Mouse (Mus musculus) activated CD4-positive, CD25-positive, alpha-beta regulatory T cell, adult 4 months (primary cell): Measurements from ENCODE around the gene Ascc1. TPM values are rescaled to one million over a fixed set of nuclear protein-coding genes. Genes with fewer than 3 reads are reported as not detected.
A peak's percentile ranks its signal among the peaks of the same experiment; 100 is the strongest.

Experiments used
- ATAC-seq: one replicate; pipeline ENCODE4 v1.8.0; 2017
- polyA plus RNA-seq, 2 experiments: library from polyadenylated mRNA; unstranded; fragments of 100-300 nt; shearing (Covaris generic); gene quantifications; one replicate each; pipeline ENCODE4 v1.2.1; 2017

Gene Ascc1
- polyA plus RNA-seq = 10 to 100 TPM; 49.6 to 50.2 TPM

DNA sequence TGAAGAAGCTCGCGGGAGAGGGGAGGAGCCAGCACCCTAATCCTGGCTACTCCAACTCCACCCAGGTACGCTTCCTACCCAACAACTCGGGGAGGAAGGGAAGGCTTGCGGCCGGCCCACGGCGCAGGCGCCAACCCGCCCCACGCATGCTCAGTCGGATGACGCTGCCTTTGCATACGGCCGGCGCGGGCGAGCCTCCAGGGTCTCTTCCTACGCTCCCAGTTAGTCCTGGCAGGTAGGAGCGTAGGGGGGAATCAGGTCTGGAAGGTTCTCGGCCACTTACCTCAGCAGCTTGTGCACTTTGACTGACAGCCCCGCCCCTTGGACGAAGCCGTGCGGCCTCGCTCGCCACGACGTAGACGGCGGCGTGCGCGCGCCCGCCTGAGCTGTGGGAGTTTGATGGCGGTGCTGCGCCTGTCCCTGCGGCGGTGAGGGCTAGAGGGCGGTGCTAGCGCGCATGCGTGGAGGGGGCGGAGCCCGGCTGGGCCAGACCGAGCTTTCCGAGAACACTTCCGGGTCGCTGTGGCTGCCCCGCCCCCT lies at the start of gene Ascc1, which contains the start of gene Anapc16:
TSS of gene Ascc1 (plus strand) at position 133 of the 540 bp plus-strand sequence.
TSS of gene Anapc16 (minus strand) at position 463 of the 540 bp plus-strand sequence.
- ATAC-seq = peak; percentile 85

DNA sequence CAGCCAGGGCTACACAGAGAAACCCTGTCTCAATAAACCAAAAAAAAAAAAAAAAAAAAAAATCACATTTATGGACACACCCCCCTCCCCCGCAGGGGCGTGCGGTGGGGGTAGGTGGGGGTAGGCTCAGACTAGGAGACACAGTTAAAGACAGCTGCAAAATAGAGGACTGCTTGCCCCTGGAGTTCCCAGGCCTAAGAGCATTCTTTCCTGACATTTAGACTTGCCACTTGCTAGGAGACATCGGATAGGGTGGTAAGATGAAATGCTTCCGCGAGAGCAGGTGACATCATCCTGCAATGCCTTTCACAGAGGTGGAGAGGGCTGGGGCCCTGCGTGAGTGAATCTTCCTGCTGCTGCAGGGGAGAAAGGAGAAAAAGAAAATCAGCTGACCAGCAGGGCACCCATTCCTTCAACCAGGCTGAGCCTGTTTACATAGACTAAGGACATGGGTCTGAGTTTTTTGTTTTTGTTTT lies 49.0 kb upstream of the Ascc1 start:
- peak; percentile 28 for ATAC-seq

DNA sequence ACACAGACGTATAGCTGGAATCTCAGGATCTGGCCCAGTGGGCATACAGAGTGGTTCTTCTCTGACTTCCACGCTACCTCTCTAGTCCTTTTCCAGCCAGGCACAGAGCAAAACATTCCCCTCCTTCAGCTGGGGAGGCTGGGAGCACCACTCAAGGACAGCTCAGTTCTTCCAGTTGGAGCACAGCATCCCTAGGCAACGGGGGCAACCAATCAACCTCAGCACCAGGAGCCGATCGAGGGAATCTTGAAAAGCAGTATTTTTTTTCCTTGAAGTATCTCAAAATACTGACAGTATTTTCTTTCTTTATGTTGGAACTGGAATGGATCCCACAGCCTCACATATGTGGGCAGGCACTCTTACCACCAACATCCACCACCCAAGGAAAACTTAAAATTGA lies 45.9 kb upstream of the Ascc1 start:
- no peak for ATAC-seq

DNA sequence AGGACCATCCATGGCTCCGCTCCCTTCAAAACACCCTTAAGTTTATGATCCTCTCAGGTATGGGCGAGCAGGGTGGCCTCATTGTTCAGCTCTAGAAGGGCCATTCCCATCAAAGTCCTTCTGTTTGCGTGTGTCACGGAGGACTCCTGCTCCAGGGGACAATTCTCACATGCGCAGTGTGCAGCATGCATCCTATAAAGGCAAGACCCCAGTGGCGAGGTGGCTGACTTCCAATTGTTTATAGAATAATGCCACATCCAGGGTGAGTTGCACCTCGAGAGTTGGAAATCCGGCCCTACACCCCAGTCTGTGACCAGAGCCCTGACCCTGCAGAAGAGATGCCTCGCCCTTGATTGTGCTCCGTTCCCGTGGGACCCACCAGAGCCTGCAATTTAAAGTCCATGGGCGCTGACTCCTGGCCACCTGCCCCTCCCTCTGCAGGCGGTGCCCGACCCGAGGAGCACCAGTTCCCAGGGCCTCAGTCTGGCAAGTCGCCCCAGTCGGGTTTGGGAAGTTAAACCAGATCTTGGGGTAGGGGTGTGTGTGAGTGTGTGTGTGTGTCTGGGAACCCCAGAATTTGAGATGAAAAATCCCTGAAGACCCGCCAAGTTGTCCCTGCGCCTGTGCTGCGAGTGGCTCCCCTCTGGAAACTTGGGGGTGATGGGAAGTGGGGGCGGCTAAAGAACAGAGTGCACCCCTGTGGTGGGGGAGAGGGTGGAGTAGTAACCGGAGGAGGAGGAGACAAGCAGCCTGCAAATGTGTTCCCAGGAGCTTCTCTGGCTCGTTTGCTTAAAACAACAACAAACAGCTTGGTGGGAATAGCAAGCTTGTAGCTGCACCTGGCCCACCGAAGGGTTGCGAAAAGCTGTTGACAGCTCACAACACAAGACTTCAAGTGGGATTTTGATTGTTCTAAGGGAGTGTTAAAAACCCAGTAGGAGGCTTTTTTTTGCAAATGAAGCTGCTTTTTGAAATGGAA lies 45.1 kb upstream of the Ascc1 start:
- ATAC-seq = no peak

DNA sequence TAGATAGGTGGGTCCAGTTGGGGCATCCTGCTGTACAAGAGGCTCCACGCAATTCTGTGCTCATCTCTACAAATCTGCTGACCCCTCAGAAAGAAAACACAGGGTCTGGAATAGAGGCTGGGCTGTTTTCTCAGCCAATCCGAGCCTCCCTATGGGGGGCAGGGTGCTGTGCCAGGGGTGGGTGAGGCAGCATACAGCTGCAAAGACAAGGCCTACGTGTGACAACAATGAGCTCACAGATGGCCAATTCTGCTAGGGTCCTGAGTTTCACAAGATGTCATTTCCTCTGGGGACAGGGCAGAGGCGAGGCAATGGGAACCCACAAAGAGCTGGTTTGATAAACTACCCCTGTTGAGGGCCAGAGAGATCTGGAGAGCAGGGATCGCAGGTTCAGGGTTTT lies 44.1 kb upstream of the Ascc1 start:
- ATAC-seq = no peak

DNA sequence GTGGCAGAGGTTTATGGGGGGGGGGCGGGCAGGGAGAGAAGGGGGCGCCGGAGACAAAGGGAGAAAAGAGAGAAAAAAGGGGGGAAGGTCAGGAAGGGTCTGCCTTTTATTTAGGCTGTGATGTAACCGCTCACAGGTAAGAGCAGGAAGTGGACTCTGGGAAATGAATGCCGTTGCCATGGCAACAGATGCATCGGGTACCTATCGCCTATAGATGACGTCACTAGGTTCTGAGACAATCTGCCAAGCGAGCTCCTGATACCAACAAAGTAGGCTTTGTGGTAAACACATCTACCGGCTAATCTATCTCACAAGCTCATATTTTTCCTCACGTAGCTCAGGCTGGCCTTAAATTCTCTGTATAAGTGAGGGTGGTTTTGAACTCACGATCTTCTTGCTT lies 43.1 kb upstream of the Ascc1 start:
- peak; percentile 18 for ATAC-seq

DNA sequence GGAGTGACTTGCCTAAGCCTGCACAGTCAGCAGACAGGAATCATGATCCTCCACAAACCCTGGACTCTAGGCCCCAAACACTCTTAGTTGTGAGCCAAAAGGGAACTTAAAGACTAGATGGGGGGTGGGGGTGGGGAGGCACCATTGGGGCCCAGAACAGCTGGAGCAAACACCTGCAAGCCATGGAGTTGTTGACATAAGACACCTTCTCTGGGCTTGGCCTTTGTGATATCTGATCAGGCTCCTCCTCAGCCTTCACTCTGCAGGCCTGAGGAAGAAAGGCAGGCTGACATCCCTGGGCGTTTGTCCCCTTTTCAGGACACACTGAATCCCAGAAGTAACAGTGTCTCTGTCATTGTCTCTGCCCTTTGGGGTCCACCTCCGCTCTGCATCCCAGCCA lies 39.0 kb upstream of the Ascc1 start:
- ATAC-seq = no peak

DNA sequence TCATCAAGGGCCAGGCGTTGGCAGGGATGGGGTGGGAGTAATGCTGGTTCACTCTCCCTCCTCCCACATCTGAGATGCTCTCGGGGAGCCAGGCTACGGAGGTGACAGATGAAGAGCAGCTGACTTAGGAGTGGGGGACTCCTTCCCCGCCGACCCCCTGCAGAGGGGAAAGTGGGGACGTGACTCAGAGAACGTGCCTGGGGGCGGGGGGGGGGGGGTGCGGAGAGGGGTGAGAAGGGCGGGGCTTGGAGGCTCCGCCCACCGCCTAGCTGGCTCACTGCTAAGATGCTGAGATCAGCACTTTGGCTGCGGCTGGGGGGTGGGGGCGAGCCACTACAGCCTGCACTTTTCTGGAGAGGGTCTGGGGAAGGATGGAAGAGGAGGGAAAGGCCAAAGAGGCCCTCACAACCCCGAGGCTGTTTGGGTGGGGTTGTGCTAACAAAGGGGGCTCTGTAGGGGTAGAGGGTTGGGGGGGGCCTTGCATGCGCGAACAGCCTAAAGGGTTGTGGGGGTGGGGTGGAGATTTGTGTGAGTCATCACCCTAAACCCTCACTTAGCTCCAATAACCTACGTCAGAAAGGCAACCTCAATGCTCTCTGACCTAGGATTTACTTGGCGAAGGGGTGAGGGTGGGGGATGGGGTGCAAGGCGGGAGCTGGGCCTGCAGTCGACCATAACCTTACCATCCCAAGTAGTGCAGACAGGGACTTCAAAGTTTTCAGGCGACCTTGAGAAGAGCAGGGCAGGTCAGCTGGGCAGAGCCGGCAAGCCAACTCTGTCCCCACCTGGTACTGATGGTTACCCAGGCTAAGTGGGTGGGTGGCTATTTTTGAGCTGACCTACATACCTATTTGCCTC lies 37.9 kb upstream of the Ascc1 start:
- ATAC-seq = peak; percentile 75

DNA sequence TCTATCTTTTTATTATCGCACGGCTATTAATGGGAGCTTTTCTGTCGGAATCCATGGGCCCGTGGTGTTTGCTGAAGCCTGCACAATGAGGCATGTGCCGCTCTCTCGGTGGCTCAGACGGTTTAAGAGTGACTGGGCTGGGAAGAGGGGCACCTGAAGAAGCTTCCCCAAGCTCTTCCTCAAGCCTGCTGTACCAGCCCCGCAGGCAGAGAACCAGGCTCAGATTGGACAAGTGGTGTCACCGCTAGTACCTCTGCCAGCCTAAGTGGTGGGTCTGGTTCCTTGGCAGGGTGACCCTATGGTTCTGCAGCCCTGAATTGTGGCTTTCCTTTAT lies 37.3 kb upstream of the Ascc1 start:
- ATAC-seq = no peak

DNA sequence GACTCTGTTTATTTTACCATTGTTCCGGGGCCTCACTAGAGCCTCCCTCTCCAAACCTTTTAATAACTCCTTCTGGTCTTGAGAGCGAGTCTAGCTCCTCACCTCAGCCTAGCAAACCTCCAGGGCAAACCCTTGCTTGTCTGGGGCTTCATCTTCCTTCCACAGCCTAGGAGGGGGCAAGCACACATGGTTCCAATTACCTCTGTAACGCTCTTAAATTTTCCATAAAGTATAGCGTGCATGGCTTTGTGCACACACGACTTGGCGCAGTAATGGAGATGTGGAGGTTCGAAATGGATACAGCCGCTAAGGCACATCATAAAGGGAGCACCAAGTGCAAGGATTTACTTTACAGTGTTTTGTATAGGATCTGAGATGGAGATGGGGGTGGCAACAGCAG lies 36.8 kb upstream of the Ascc1 start:
- no peak for ATAC-seq

DNA sequence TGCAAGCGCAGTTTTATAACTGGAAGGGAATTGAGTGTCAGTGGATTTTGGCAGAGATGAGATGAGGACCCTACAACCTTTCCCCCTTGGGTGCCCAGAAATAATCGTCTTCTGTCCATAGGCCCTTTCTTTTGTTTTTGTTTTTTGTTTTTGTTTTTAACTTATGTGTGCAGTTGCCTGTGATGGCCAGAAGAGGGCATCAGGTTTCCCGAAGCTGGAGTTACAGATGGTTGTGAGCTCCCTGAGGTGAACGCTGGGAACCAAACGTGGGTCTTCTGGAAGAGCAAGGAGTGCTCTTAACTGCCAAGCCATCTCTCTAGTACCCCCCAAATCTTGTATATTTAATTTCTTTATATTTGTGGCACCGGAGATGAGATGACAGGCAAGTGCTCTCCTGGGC lies 35.9 kb upstream of the Ascc1 start:
- no peak for ATAC-seq

DNA sequence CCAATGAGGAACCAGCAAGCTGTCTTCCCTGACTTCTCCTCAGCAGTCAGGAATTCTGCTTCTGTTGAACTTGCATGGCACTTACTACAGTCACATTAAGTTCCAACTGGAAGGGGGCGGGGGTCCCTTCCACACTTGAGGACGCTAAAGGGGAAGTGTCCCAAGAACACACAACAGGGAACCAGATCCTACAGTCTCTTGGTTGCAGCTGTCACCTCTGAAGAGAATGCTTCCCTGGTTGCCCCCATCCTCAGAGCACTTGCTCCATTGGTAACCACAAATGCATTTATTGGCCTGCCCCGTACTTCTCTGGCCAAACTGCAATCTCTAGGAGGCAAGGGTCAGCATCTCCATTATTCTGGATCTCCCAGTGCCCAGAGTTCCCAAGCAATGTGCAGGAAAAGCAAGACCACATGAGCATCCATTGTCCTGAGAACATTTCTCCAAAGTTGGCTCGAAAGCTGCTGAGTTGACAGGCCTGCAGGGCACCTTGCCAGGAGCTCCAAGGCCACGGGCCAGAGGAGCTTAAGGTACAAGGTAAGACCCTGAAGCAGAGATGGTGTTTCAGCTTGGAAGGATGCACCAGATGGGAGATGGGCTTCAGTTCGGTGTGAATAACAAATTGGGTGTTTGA lies 35.2 kb upstream of the Ascc1 start:
- ATAC-seq = no peak

DNA sequence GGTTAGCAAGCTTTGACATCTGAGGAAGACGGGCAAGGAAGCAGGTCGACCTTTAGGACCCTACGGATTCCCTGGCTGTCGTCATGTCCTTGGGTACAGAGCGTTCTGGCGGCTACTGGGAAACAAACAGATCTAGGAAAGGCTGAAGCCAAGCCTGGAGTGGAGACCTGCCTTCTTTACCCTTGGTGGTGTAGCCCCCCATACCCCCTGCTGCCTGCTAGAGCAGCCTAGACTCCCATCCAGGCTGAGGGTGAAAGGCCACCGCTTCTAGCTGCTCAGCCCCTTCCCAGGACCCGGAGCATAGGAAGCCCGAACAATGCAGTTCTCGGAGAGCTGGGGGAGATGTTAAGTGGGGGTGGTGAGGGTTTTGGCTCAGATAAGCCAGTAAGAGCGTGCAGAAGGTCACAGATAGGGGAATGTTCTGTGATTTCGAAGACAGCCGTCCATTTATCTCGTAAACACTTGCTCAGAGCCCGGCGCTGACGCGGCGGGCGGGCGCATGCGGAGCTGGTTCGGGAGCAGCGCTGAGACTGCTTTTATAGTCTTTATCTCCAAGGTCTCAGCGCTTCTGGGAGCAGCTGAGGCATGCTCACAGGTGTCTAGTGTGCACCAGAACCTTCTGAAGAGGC lies 32.7 kb upstream of the Ascc1 start:
- no peak for ATAC-seq

DNA sequence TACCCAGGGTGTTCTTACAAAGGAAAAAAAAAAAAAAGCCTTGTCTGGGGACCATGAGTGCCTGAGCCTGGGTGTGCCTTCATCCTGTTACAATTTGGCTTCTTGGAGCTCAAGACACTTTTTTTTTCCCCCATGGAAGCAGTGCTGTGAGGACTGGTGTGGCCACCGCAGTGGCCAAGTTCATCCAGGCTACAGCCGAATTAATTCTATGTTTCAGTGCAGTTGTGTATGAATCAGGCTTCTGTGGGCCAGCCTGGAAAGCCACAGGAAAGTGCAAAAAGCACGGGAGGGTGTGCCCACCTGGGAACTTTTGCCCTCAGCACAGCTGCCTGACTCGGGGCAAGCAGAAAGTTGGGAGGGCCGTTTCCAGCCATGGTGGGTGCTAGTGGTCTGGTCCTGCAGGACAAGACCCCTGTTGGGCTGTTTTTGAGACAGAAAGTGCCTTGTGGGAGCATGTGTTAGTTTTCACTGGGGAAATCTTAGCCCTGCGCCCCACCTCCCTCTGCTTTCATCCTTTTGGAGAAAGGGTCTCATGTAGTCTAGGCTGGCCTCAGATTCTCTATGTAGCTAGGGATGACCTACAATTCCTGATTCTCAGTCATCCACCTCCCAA lies 32.0 kb upstream of the Ascc1 start:
- ATAC-seq = no peak

DNA sequence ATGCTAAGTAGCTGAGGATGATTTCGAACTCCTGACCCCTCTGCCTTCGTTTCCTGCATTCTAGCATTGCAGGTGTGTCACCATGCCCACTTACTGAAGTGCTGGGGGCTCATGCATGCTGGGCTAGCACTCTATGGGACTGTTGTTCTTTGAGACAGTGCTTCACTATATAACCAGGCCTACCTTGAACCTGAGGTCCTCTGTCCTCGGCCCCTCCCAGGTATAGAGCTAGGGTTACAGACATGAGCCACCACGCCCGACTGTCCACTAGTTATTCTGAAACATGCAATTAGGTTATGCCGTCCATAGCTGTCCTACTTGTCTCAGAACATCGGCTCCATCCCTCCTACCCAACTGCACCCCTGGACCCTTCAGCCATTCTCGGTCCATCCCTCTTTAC lies 30.8 kb upstream of the Ascc1 start:
- ATAC-seq = no peak

DNA sequence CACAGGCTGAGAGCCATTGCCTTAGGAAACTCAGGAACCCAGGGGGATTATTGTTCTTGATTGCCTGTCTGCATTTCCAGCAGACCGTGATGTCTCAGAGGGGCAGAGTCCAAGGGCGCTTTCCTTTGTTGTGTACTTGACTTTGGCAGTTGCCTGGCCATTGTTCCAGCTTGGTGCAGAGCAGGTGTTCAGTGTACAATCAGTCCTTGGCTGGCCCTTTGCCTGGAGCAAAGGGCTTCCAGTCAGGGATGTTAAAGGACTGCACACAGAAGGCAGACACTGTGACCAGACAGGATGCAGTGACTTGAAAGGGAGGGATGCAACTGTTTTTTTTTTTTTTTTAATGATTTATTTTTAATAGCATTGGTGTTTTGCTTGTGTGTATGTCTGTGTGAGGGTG lies 30.1 kb upstream of the Ascc1 start:
- ATAC-seq = no peak

DNA sequence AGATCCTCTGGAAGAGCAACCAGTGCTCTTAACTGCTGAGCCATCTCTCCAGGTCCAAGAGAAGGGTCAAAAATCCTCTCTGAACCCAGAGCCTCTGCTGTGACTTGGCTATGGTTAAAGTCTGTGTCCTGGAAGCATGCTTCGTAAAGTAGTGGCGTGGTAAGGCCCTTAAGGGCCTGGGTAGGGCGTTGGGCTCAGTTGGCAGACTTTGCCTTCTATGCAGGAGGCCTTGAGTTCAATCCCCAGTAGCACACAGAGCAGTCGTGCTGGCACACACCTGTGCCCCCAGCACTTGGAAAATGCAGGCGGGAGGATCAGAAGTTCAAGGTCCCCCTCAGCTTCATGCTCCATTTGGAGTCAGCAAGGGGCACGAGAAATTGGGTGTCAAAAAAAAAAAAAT lies 29.6 kb upstream of the Ascc1 start:
- ATAC-seq = no peak

DNA sequence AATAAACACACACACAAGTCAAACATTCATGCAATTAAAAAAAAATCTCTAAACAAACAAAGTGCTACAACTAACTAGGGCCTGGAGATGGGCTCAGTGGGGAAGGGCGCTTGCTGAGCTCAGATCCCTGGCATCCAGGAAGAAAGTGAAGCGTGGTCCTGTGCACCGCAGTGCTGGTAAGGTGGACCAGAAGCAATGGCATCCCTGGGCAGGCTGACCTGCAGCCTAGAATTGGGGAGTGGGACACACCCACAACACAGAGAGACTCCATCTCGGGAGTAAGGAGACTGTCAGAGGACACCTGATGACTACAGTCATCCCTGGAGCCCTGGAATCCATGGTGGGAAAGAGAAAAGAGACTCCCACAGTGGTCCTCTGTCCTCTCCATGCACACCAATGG lies 29.2 kb upstream of the Ascc1 start:
- ATAC-seq = no peak

DNA sequence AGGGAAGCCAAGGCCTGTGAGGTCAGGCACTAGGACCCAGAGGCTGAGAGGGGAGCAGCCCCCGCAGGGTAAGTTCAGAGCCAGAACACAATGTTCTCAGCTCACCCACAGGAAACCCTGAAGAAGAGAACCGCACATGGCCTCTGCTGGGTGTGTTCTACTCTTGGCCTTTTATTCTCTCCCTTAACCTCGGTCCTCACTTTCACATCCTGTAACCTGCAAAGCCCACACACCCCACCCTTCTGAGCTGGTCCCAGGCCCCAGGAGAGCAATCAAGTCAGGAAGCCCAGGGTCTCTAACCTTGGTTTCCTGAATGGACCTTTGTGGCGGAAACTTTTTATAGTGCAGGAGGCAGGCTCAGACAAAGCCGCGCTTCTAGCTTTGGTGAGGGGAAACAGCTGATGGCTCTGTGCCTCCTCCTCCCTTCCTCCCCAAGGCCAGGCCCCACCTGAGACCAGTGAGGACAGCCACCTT lies 28.4 kb upstream of the Ascc1 start:
- ATAC-seq = peak; percentile 89

DNA sequence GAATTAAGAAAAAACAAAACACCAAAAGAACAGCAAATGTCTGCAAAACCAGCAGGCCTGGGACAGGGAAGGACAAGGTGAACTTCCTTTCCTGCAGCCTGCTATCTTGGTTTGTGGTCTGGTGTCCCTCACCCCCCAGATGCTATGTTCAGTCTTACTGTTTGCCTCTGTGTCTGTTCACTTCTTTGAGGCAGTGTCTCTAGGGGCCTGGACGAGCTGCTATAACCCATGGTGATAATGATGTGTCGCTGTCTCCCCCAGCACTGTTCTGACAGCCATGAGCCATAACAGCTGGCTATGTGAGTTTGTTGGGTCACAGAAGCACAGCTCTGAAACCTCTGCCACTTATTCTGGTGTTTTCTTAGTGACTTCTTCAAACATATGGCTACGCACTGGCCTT lies 27.8 kb upstream of the Ascc1 start:
- peak; percentile 24 for ATAC-seq

DNA sequence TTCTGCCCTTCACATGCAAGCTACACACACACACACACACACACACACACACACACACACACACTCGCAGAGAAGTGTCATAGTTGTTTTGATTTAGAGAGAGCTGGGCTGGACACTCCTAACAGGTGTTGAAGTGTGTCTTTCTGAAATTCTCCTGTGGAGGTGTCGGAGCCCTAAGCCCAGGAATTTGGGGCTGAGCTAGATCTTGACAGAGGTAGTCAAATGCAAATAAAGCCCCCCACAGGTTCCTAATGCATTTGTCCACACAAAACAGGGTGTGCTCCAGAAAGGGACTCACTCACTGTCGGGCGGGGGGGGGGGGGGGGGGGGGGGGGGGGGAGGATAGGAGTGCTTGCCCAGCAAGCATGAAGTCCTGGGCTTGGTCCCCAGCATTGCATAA lies 25.5 kb upstream of the Ascc1 start:
- ATAC-seq = no peak
